Mouse (Mus musculus): Measurements from ENCODE around the gene Afap1.

- TF ChIP-seq CTCF (IDR thresholded peaks at IDR 0.05; ENCODE audit: borderline replicate concordance, insufficient read depth, low read length): no peak
- no peak for TF ChIP-seq POLR2A (IDR thresholded peaks at IDR 0.05; ENCODE audit: low read depth, low read length)
Measured at GRCm38 (mm10) chr5:35889641-35890040, 3.5 kb upstream of the Afap1 start.

All from embryonic fibroblast, embryonic 13.5 days (primary cell).